Mouse (Mus musculus): ENCODE data around the gene Osbpl10. TPM values are rescaled to one million over a fixed set of nuclear protein-coding genes. Genes with fewer than 3 reads are reported as not detected.

Gene Osbpl10
- polyA plus RNA-seq (2012; ENCODE audit: insufficient read depth, low replicate concordance): 0.25 and 1.2 TPM in 2 replicates

DNA sequence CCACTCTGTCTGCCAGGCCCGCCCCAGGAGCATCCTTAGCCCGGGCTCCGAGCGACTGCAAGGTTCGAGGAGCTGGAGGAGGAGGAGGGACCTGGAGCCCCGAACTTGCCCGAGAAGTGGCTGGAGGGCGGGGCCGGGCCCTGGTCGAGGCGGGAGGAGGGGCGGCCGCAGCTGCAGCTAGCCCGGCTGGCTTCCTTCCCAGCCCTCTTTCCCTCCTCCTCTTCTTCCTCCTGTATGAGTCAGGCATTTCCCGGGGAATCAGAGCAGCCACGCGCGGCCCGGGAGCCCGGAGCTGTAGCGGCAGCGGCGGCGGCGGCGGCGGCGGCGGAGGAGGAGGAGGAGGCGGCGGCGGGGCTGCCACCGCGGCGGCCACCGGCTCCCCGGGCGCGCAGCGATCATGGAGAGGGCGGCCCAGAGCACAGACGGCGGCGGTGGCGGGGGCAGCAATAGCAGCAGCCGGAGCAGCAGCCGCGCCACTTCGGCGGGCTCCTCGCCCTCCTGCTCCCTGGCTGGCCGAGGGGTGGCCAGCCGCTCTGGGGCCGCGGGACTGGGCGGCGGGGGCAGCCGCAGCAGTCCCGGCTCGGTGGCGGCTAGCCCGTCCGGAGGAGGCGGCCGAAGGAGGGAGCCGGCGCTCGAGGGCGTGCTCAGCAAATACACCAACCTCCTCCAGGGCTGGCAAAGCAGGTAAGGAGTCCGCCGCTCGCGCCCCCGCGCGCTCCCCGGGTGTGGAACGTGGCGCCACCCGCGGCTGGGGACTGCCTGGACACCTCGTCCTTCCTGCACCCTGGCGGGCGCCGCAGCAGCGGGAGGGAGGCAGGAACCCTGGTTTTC lies at the start of gene Osbpl10:
TSS of gene Osbpl10 (plus strand) at position 289 of the 831 bp plus-strand sequence.
- no peaks in the 10 kb centered on the region for H3K9me3 ChIP-seq
- H3K4me3 ChIP-seq (replicated peaks): peak within 1 kb of the TSS; percentile 91
- H3K27me3 ChIP-seq (replicated peaks): peaks cover 65% of the 10 kb centered on the region
- H3K36me3 ChIP-seq (replicated peaks; ENCODE audit: low read length): no peaks in the 10 kb centered on the region
- TF ChIP-seq GATA1 (IDR thresholded peaks at IDR 0.05; ENCODE audit: borderline replicate concordance, low read length) (no peak), FLI1 (IDR thresholded peaks at IDR 0.05; ENCODE audit: low read length) (no peak)
- H3K4me1 ChIP-seq: peaks cover 17% of the 10 kb centered on the region

- no peak for TF ChIP-seq FLI1 (IDR thresholded peaks at IDR 0.05; ENCODE audit: low read length)
- TF ChIP-seq GATA1 (IDR thresholded peaks at IDR 0.05; ENCODE audit: borderline replicate concordance, low read length): no peak
- H3K4me3 ChIP-seq (replicated peaks): no peak overlapping the region
- no peaks in the 10 kb centered on the region for H3K36me3 ChIP-seq (replicated peaks; ENCODE audit: low read length)
- no peaks in the 10 kb centered on the region for H3K9me3 ChIP-seq
- no peaks in the 10 kb centered on the region for H3K27me3 ChIP-seq (replicated peaks)
- H3K4me1 ChIP-seq: peaks cover 44% of the 10 kb centered on the region
Observed at GRCm38 (mm10) chr9:114930464-114931090, 47.8 kb upstream of the Osbpl10 start.

GRCm38 (mm10) chr9:114932607-114933006 lies 45.8 kb upstream of the Osbpl10 start:
- Histone ChIP-seq H3K36me3 (replicated peaks; ENCODE audit: low read length) (no peaks in the 10 kb centered on the region), H3K4me3 (replicated peaks) (peak overlapping the region; percentile 99), H3K4me1 (peaks cover 33% of the 10 kb centered on the region), H3K27me3 (replicated peaks) (no peaks in the 10 kb centered on the region), H3K9me3 (0 out of 2 replicates have a peak, but pooled peaks cover 4% of the 10 kb centered on the region)
- no peak for TF ChIP-seq FLI1 (IDR thresholded peaks at IDR 0.05; ENCODE audit: low read length)
- no peak for TF ChIP-seq GATA1 (IDR thresholded peaks at IDR 0.05; ENCODE audit: borderline replicate concordance, low read length)

GRCm38 (mm10) chr9:114933037-114933722 lies 45.2 kb upstream of the Osbpl10 start:
- no peak for TF ChIP-seq FLI1 (IDR thresholded peaks at IDR 0.05; ENCODE audit: low read length)
- no peak for TF ChIP-seq GATA1 (IDR thresholded peaks at IDR 0.05; ENCODE audit: borderline replicate concordance, low read length)
- peaks cover 33% of the 10 kb centered on the region for H3K4me1 ChIP-seq
- H3K36me3 ChIP-seq (replicated peaks; ENCODE audit: low read length): no peaks in the 10 kb centered on the region

DNA sequence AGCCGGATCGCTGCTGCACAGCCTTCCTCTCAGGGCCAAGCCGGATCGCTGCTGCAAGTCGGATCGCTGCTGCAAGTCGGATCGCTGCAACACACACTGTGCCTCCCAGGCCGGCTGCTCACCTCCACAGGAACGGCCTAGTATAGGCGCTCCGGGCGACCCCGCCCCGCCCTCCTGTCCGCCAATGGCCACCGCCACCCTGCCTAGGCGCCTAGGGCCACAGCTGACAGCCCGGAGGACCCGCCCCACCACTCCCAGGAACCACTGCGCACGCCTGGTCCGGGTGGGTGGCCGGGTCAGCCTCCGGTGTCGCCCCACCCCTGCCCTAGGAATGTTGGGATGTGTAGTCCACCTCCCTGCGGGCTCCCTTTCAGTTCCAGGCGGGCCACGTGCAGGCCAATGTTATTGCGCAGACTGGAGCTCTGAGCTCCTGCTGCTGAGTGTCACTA lies 44.6 kb upstream of the Osbpl10 start, which contains the start of gene Gpd1l:
TSS of gene Gpd1l (minus strand) at position 265 of the 449 bp plus-strand sequence.
- Histone ChIP-seq H3K27me3 (replicated peaks) (no peaks in the 10 kb centered on the region), H3K9me3 (peaks cover 7% of the 10 kb centered on the region), H3K4me3 (replicated peaks) (peak within 1 kb of the TSS; percentile 99), H3K36me3 (replicated peaks; ENCODE audit: low read length) (no peaks in the 10 kb centered on the region), H3K4me1 (peaks cover 33% of the 10 kb centered on the region)
- TF ChIP-seq FLI1 (IDR thresholded peaks at IDR 0.05; ENCODE audit: low read length): no peak
- TF ChIP-seq GATA1 (IDR thresholded peaks at IDR 0.05; ENCODE audit: borderline replicate concordance, low read length): no peak

More at GRCm38 (mm10) chr9:114933037-114933722, 45.2 kb upstream of the Osbpl10 start:
- H3K9me3 ChIP-seq: 0 out of 2 replicates have a peak, but pooled peaks cover 4% of the 10 kb centered on the region
- no peaks in the 10 kb centered on the region for H3K27me3 ChIP-seq (replicated peaks)
- H3K4me3 ChIP-seq (replicated peaks): peak overlapping the region; percentile 99

DNA sequence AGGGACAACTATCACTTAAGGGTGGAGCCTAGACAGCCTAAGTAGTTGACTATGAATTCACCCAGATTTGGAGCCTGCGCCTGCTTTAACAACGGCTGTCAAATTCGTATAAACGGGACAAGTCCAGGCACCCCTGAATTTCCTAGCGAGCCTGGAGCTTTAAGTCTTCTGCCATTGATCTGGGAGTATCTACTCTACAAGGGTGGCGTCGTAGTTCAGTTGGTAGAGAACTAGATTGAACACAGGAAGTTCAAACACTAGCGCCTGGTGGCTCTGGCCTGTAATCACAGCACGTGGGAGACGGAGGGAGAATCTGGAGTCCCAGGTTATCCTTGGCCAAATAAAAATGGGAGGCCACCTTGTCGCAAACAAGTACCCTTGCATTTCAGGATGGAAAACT lies 44.1 kb upstream of the Osbpl10 start:
- Histone ChIP-seq H3K4me1 (peaks cover 28% of the 10 kb centered on the region), H3K27me3 (replicated peaks) (no peaks in the 10 kb centered on the region), H3K4me3 (replicated peaks) (peak overlapping the region; percentile 99), H3K9me3 (peaks cover 8% of the 10 kb centered on the region), H3K36me3 (replicated peaks; ENCODE audit: low read length) (no peaks in the 10 kb centered on the region)
- TF ChIP-seq GATA1 (IDR thresholded peaks at IDR 0.05; ENCODE audit: borderline replicate concordance, low read length): no peak
- no peak for TF ChIP-seq FLI1 (IDR thresholded peaks at IDR 0.05; ENCODE audit: low read length)

GRCm38 (mm10) chr9:114935321-114935720 lies 43.0 kb upstream of the Osbpl10 start:
- TF ChIP-seq GATA1 (IDR thresholded peaks at IDR 0.05; ENCODE audit: borderline replicate concordance, low read length) (no peak), FLI1 (IDR thresholded peaks at IDR 0.05; ENCODE audit: low read length) (no peak)
- H3K4me1 ChIP-seq: peaks cover 28% of the 10 kb centered on the region

GRCm38 (mm10) chr9:114936687-114937086 lies 41.7 kb upstream of the Osbpl10 start:
- TF ChIP-seq FLI1 (IDR thresholded peaks at IDR 0.05; ENCODE audit: low read length) (no peak), GATA1 (IDR thresholded peaks at IDR 0.05; ENCODE audit: borderline replicate concordance, low read length) (no peak)
- peaks cover 22% of the 10 kb centered on the region for H3K9me3 ChIP-seq

More at GRCm38 (mm10) chr9:114935321-114935720, 43.0 kb upstream of the Osbpl10 start:
- H3K27me3 ChIP-seq (replicated peaks): no peaks in the 10 kb centered on the region
- H3K36me3 ChIP-seq (replicated peaks; ENCODE audit: low read length): no peaks in the 10 kb centered on the region
- H3K9me3 ChIP-seq: peaks cover 8% of the 10 kb centered on the region
- H3K4me3 ChIP-seq (replicated peaks): no peak overlapping the region

GRCm38 (mm10) chr9:114944642-114945041 lies 33.7 kb upstream of the Osbpl10 start:
- Histone ChIP-seq H3K4me1 (peaks cover 8% of the 10 kb centered on the region), H3K27me3 (replicated peaks) (peaks cover 3% of the 10 kb centered on the region), H3K4me3 (replicated peaks) (no peak overlapping the region), H3K9me3 (peaks cover 33% of the 10 kb centered on the region), H3K36me3 (replicated peaks; ENCODE audit: low read length) (no peaks in the 10 kb centered on the region)
- no peak for TF ChIP-seq FLI1 (IDR thresholded peaks at IDR 0.05; ENCODE audit: low read length)
- TF ChIP-seq GATA1 (IDR thresholded peaks at IDR 0.05; ENCODE audit: borderline replicate concordance, low read length): no peak

More at GRCm38 (mm10) chr9:114936687-114937086, 41.7 kb upstream of the Osbpl10 start:
- H3K27me3 ChIP-seq (replicated peaks): no peaks in the 10 kb centered on the region
- no peak overlapping the region for H3K4me3 ChIP-seq (replicated peaks)
- peaks cover 21% of the 10 kb centered on the region for H3K4me1 ChIP-seq
- H3K36me3 ChIP-seq (replicated peaks; ENCODE audit: low read length): no peaks in the 10 kb centered on the region
